Mouse (Mus musculus) heart, postnatal 0 days (tissue): ENCODE results near the gene Atp6v0e. TPM values are rescaled to one million over a fixed set of nuclear protein-coding genes. Genes with fewer than 3 reads are reported as not detected.

Source experiments
- ATAC-seq: fragments of 200-750 bp; cut with Nextera tagmentation; 2 replicates; pipeline ENCODE4 v1.8.0; 2017; ENCODE audit warnings: low read depth, moderate number of reproducible peaks, moderate library complexity; ENCODE audit not compliant: insufficient read depth
- DNase-seq: peaks from one replicate; pipeline ENCODE4 v3.0.0-alpha.2; 2016; ENCODE audit warnings: low spot score
- H3K27ac ChIP-seq: fragments of 300-500 bp; sonication (generic); 2 replicates; pipeline ENCODE4 v1.5.1; 2014; ENCODE audit warnings: low read depth, mild to moderate bottlenecking
- H3K27me3 ChIP-seq: fragments of 300-500 bp; sonication (generic); 2 replicates; pipeline ENCODE4 v1.6.1; 2014; ENCODE audit warnings: low read length, mixed read lengths; ENCODE audit not compliant: control insufficient read depth, insufficient read depth
- H3K36me3 ChIP-seq: fragments of 300-500 bp; sonication (generic); replicated peaks from 2 replicates; pipeline ENCODE4 v1.6.1; 2014; ENCODE audit warnings: low read length, mixed read lengths; ENCODE audit not compliant: control insufficient read depth, insufficient read depth
- H3K4me1 ChIP-seq: fragments of 300-500 bp; sonication (generic); 2 replicates; pipeline ENCODE4 v1.6.1; 2014; ENCODE audit warnings: antibody characterized with exemption; ENCODE audit not compliant: control insufficient read depth, insufficient read depth
- H3K4me2 ChIP-seq: fragments of 300-500 bp; sonication (generic); 2 replicates; pipeline ENCODE4 v1.6.1; 2014; ENCODE audit warnings: low read depth, mild to moderate bottlenecking, low read length, moderate library complexity
- H3K4me3 ChIP-seq: fragments of 300-500 bp; sonication (generic); 2 replicates; pipeline ENCODE4 v1.5.1; 2014; ENCODE audit warnings: low read depth, low read length
- H3K9ac ChIP-seq: fragments of 300-500 bp; sonication (generic); replicated peaks from 2 replicates; pipeline ENCODE4 v1.6.1; 2014; ENCODE audit warnings: low read depth, low read length, mixed read lengths
- H3K9me3 ChIP-seq: fragments of 300-500 bp; sonication (generic); replicated peaks from 2 replicates; pipeline ENCODE4 v1.6.1; 2016; ENCODE audit warnings: low read length; ENCODE audit not compliant: control insufficient read depth
- CTCF ChIP-seq: IDR thresholded peaks from 2 replicates; pipeline ENCODE4 v1.5.1; 2016; ENCODE audit warnings: antibody characterized with exemption, control low read depth, low read depth
- EP300 ChIP-seq: IDR thresholded peaks from 2 replicates; pipeline ENCODE4 v1.6.1; 2016; ENCODE audit warnings: antibody characterized with exemption, low read depth
- WGBS: fragments of 180-500 bp; shearing (Covaris S2); extraction: QIAGEN DNeasy Blood & Tissue Kit; methylation state at CpG from one replicate; pipeline ENCODE4 v1.1.7; 2014; 5-methylcytosine and 5-hydroxymethylcytosine counted together
- polyA plus RNA-seq: library from polyadenylated mRNA; unstranded; fragments of >200 nt; fragmentation: Nextera tagmentation; extraction: Ambion mirVana; gene quantifications from 2 replicates; pipeline ENCODE4 v1.2.1, GENCODE M21; 2015
- total RNA-seq: library from RNA; depleted of rRNA; stranded (reverse); fragments of >200 nt; gene quantifications from 2 replicates; pipeline ENCODE4 v1.2.3, GENCODE M21; 2014; ENCODE audit warnings: low replicate concordance

Atp6v0e gene
- total and polyA plus RNA-seq, 2 experiments from 2014 or later = 206 to 298 TPM

GRCm38 (mm10) chr17:26708993-26709590 is 46.1 kb downstream of the Atp6v0e start:
- WGBS = 30% methylated on average over 9 of the region's 9 CpGs
- no peak for ATAC-seq
- no peak for TF ChIP-seq CTCF
- no peak for TF ChIP-seq EP300

DNA sequence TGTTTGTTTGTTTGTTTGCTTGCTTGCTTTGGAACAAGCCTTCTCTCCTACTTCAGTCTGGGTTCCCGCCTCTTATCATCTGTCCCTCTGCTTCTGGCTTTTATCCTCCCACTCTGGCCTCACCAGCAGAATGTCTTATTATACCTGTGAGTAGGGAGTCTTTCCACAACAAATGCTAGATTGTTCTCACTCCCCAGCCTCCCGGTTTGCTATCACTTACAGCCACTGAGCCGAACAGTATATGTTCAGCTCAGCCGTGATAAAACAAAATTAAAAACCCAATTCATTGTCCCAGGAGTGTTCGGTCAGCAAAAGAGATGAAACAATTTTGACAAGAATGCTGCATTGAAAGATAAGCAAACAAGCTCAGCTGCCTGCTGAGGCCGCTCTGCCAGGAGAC is 47.0 kb downstream of the Atp6v0e start:
- Histone ChIP-seq H3K9me3 (no peaks in the 10 kb centered on the region), H3K4me3 (no peak overlapping the region), H3K36me3 (no peaks in the 10 kb centered on the region), H3K4me2 (no peak overlapping the region), H3K9ac (no peak overlapping the region), H3K4me1 (peaks cover 22% of the 10 kb centered on the region; the same call in 1 of the 2 replicates), H3K27me3 (no peaks in the 10 kb centered on the region), H3K27ac (no peak overlapping the region)
- TF ChIP-seq EP300 (no peak), CTCF (no peak)
- no peak for ATAC-seq
- peak; percentile 17 for DNase-seq
- WGBS = 21% methylated on average over 6 of the region's 6 CpGs

More at GRCm38 (mm10) chr17:26708993-26709590, 46.1 kb downstream of the Atp6v0e start:
- DNase-seq = no peak
- H3K4me1 ChIP-seq = peaks cover 13% of the 10 kb centered on the region; the same call in 1 of the 2 replicates
- H3K9me3 ChIP-seq = no peaks in the 10 kb centered on the region
- no peaks in the 10 kb centered on the region for H3K27me3 ChIP-seq
- no peaks in the 10 kb centered on the region for H3K36me3 ChIP-seq
- H3K4me2 ChIP-seq = no peak overlapping the region
- H3K27ac ChIP-seq = no peak overlapping the region
- H3K4me3 ChIP-seq = no peak overlapping the region
- H3K9ac ChIP-seq = no peak overlapping the region

DNA sequence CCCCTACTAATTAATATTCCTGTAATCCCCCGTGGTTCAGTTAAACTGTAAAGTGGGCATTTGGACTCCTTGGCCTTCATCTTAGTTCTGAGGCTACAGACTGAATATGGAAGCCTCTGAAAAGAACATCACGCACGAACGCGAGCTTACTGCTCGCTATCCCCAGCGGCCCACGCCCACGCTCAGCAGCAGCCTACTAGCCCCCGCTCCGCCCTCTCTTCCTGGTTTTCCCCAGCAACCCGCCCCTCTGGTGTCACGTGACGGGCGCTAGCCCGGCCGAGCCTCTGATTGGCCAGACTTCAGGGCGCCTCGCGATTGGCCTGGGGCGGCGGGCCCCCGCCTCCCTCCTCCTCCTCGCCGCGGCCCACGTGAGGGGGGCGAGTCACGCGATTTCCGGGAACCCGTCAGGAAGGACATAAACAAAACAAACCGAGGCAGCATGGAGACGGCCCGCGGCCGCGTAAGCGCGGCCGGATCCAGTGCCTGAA is 52.3 kb downstream of the Atp6v0e start, which contains the start of gene Crebrf:
Gene Crebrf (plus strand): TSS at position 380 of the 488 bp plus-strand sequence.
- Histone ChIP-seq H3K4me1 (peaks cover 11% of the 10 kb centered on the region; the same call in 1 of the 2 replicates), H3K4me3 (peak within 1 kb of the TSS; percentile 99), H3K27me3 (no peaks in the 10 kb centered on the region), H3K36me3 (no peaks in the 10 kb centered on the region), H3K4me2 (peak within 1 kb of the TSS; percentile 77), H3K9ac (peak within 1 kb of the TSS; percentile 73), H3K27ac (peak within 1 kb of the TSS; percentile 86), H3K9me3 (no peaks in the 10 kb centered on the region)
- DNase-seq (peak; percentile 98), ATAC-seq (peak; percentile 88)
- under 1% methylated on average over 40 of the region's 41 CpGs for WGBS
- peak; percentile 74; the same call in 1 of the 2 replicates for TF ChIP-seq EP300
- no peak for TF ChIP-seq CTCF

DNA sequence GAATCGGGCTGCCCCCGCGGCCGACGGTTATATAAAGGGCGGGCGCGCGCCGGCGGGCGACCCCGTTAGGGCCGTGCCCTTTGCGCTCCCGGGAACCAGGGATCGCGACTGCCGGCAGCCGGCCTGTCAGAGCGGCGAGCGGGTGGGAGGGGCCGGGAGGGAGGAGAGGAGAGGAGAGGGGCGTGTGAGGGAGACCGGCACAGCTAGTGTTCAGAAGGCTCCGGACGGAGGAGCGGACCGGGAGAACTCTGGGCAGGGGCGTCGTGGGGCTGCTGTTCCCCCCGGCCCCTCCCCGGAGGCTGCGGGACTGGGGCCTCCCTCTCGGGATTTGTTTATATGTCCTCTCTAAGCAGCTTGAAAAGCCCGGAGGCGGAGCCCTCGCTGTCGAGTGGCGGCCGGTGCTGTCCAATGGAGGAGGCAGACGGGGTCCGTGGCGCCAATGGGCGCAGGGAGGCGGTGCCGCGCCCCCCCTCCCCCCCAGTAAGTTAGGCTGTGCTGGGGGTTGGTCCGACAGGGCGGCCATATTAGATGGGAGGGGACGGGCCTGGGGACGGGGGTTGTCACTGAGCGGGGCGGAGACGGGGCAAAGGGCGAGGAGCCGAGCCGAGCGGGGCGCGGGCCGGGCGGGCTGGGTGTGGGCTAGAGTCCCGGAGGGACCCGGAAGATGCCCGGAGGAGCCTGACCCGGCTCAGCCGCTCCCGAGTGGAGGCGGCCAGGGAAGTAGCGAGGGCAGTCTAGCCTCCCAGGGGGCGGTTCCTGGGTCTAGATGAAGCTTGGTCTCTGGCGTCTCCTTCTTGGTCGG is 53.1 kb downstream of the Atp6v0e start:
- ATAC-seq (peak; percentile 96), DNase-seq (peak; percentile 96)
- peak overlapping the region; percentile 74 for H3K4me2 ChIP-seq
- H3K9me3 ChIP-seq = no peaks in the 10 kb centered on the region
- no peaks in the 10 kb centered on the region for H3K27me3 ChIP-seq
- under 1% methylated on average over 63 of the region's 75 CpGs for WGBS
- H3K36me3 ChIP-seq = no peaks in the 10 kb centered on the region
- peak overlapping the region; percentile 99 for H3K4me3 ChIP-seq
- TF ChIP-seq EP300 (peak; percentile 86), CTCF (no peak)
- H3K27ac ChIP-seq = peak overlapping the region; percentile 86
- peak overlapping the region; percentile 73 for H3K9ac ChIP-seq
- peaks cover 9% of the 10 kb centered on the region; the same call in 1 of the 2 replicates for H3K4me1 ChIP-seq

- no peak overlapping the region for H3K4me3 ChIP-seq
- ATAC-seq (no peak), DNase-seq (no peak)
These were observed 54.8 kb downstream of the Atp6v0e start for GRCm38 (mm10) chr17:26717868-26718267.

More at GRCm38 (mm10) chr17:26717868-26718267, 54.8 kb downstream of the Atp6v0e start:
- WGBS = 58% methylated on average over 2 of the region's 2 CpGs
- Histone ChIP-seq H3K9ac (no peak overlapping the region), H3K4me2 (no peak overlapping the region), H3K9me3 (no peaks in the 10 kb centered on the region), H3K27me3 (no peaks in the 10 kb centered on the region), H3K4me1 (peaks cover 9% of the 10 kb centered on the region; the same call in 1 of the 2 replicates), H3K36me3 (no peaks in the 10 kb centered on the region), H3K27ac (no peak overlapping the region)
- TF ChIP-seq CTCF (0 out of 2 replicates have a peak, but pooled peaks have one; percentile 14), EP300 (no peak)
